Mouse (Mus musculus) cortical plate, adult 2 months (tissue): ENCODE data around the gene Pawr.

Experiments
- CTCF ChIP-seq: fragments of 200-500 bp; IDR thresholded peaks from 2 replicates; pipeline ENCODE4 v1.5.1; 2011; ENCODE audit warnings: mild to moderate bottlenecking, control low read depth, low read length; ENCODE audit not compliant: insufficient read depth; ENCODE audit errors: extremely low read depth
- POLR2A ChIP-seq: fragments of 200-500 bp; IDR thresholded peaks from 2 replicates; pipeline ENCODE4 v1.6.1; 2011; ENCODE audit warnings: mild to moderate bottlenecking, low read length, control low read depth; ENCODE audit not compliant: insufficient read depth; ENCODE audit errors: extremely low read depth

- TF ChIP-seq POLR2A: no peak
- no peak for TF ChIP-seq CTCF
Observed at GRCm38 (mm10) chr10:108345123-108345522, 13.2 kb downstream of the Pawr start.
